Mouse (Mus musculus) heart, adult 2 months (tissue): Measurements from ENCODE around the gene Polr3a.
A peak's percentile ranks its signal among the peaks of the same experiment; 100 is the strongest.

ENCODE experiments used
- CTCF ChIP-seq: fragments of 200-600 bp; IDR thresholded peaks from 2 replicates; pipeline ENCODE4 v1.8.1; 2022; ENCODE audit warnings: antibody characterized with exemption, mild to moderate bottlenecking, moderate library complexity
- EP300 ChIP-seq: fragments of 200-500 bp; IDR thresholded peaks from 2 replicates; pipeline ENCODE4 v1.6.1; 2011; ENCODE audit warnings: low read depth, low read length, control low read depth; ENCODE audit not compliant: insufficient read depth
- POLR2A ChIP-seq: fragments of 200-500 bp; IDR thresholded peaks from 2 replicates; pipeline ENCODE4 v1.6.1; 2011; ENCODE audit warnings: mild to moderate bottlenecking, low read depth, low read length, control low read depth; ENCODE audit not compliant: insufficient read depth

DNA sequence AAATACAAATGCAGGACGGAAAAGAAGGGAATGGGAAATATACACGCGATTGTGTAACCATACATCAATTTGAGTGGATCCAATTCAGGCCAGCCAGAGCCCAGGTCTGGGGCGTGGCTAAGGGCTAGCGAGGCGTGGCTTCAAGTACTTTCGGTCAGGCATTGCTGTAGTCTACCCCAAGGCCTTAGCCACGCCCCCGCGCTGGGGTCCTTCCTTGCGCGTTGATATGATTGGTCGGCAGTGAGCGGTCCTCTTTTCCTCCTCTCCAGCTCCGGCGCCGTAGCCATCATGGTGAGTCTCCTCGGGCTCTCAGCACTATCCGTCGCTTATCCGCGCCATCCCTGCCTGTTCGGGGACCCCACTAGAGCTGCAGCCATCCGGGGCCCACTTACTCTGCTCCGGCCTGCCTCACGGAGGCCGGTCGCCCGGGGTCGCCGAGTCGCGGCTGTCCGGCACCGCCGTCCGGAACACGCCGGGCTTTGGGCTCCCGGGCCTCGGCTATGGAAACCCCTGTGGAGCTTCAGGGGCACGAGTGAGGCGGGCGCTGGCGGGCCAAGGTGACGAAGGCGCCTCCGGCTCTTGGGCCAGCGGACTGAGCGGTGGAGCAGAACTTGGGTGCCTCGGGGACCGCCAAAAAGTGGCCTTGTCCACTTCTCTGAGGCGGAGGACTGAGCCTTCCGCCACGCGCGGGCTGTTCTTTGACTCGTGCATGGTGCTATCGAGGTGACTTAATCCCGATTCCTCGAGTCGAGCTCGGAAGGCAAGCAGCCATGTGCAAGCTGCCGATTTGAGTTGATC is 3.8 kb upstream of the Polr3a start:
- TF ChIP-seq CTCF (no peak), EP300 (0 out of 2 replicates have a peak, but pooled peaks have one; percentile 27), POLR2A (peak; percentile 97)
